Mouse (Mus musculus): ENCODE measurements at regions not wholly inside any gene's neighbourhood (a gene's known extent, or its start where the extent isn't known, plus 50 kb on each side); places are given as distances from the start of the nearest gene placed in this dataset.
A peak's percentile ranks its signal among the peaks of the same experiment; 100 is the strongest.

DNA sequence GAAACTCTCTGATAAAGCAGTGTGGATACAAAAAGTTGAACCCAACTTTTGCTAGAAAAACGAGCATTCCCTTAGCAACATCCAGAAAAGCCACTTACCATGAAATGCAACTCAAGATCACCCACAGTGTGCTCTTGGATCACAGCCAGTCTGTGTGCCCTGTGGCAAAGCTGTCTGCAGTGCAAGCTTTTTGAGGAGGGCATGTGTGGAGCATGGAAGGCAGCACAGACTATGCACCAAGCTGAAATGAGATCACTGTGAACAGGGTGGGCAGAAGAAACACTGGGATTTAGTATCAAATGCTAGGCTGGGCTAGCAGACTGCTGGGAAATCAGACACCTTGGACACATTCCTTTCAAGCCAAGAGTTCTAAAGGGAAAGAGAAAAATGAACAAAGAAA lies 162.4 kb downstream of the Sim1 start:
- no peak overlapping the region for H3K27ac ChIP-seq (ENCODE audit: low read length)
- no peaks in the 10 kb centered on the region for H3K9me3 ChIP-seq (ENCODE audit: control insufficient read depth, low read depth, low read length)
- H3K36me3 ChIP-seq (ENCODE audit: control insufficient read depth, insufficient read depth, low read length), result no peaks in the 10 kb centered on the region
- WGBS, result 54% methylated on average over 1 of the region's 1 CpGs
- ATAC-seq (ENCODE audit: insufficient number of reproducible peaks, insufficient read depth, low FRiP score, low read depth), result no peak
- no peak overlapping the region for H3K4me3 ChIP-seq (ENCODE audit: low read depth, low read length)
- H3K9ac ChIP-seq (replicated peaks; ENCODE audit: low read depth, low read length), result no peak overlapping the region
- no peaks in the 10 kb centered on the region for H3K27me3 ChIP-seq (ENCODE audit: control insufficient read depth, insufficient read depth, low read length)
- H3K4me1 ChIP-seq (ENCODE audit: control insufficient read depth, insufficient read depth, low read length), result no peaks in the 10 kb centered on the region
- H3K4me2 ChIP-seq (replicated peaks; ENCODE audit: low read depth, low read length), result no peak overlapping the region

DNA sequence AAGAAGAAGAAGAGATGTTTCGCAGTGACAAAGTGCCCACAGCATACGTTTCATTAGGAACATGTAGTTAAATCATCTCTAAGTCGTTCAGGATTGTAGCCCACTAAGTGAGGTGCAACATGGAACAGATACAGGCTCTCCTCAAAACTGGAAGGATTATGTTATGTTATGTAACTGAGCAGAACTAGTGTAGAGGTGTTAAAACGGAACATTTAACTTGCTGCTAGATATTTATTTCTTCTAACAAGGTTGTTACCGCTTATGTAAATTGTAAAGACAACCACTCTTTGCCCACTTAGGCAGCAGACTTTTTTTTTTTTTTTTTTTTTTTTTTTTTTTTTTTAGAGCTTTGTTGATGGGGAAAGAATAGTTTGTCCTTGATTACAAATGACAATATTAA lies 163.8 kb downstream of the Sim1 start:
- Histone ChIP-seq H3K4me3 (ENCODE audit: low read depth, low read length) (no peak overlapping the region), H3K9me3 (ENCODE audit: control insufficient read depth, low read depth, low read length) (no peaks in the 10 kb centered on the region), H3K9ac (replicated peaks; ENCODE audit: low read depth, low read length) (no peak overlapping the region), H3K27me3 (ENCODE audit: control insufficient read depth, insufficient read depth, low read length) (no peaks in the 10 kb centered on the region), H3K36me3 (ENCODE audit: control insufficient read depth, insufficient read depth, low read length) (no peaks in the 10 kb centered on the region), H3K4me1 (ENCODE audit: control insufficient read depth, insufficient read depth, low read length) (no peaks in the 10 kb centered on the region), H3K4me2 (replicated peaks; ENCODE audit: low read depth, low read length) (no peak overlapping the region), H3K27ac (ENCODE audit: low read length) (no peak overlapping the region)
- ATAC-seq (ENCODE audit: insufficient number of reproducible peaks, insufficient read depth, low FRiP score, low read depth), result no peak
- WGBS, result 79% methylated on average over 5 of the region's 5 CpGs

DNA sequence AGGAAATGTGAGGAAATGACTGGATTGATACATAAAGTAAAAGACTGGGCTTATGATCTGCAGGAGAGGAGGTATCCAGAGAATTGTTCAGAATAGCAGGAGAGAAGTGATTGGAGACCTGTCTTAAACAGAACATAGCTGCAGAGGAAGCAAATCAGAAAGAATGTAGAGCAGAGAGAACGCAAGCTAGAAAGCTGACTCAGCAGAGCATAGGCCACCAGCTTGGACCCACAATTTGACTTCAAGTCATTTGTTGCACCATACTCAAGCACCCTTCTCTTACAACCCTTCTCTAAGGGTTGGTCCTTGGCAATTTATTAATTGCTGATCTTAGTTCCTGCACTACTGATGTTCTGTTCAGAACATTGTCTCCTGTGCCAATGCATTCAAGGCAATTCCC lies 207.0 kb downstream of the Sim1 start:
- ATAC-seq (ENCODE audit: insufficient number of reproducible peaks, insufficient read depth, low FRiP score, low read depth), result no peak
- WGBS, result 89% methylated on average over 1 of the region's 1 CpGs
- no peak overlapping the region for H3K4me2 ChIP-seq (replicated peaks; ENCODE audit: low read depth, low read length)
- no peaks in the 10 kb centered on the region for H3K27me3 ChIP-seq (ENCODE audit: control insufficient read depth, insufficient read depth, low read length)
- H3K9me3 ChIP-seq (ENCODE audit: control insufficient read depth, low read depth, low read length), result no peaks in the 10 kb centered on the region
- no peak overlapping the region for H3K9ac ChIP-seq (replicated peaks; ENCODE audit: low read depth, low read length)
- H3K36me3 ChIP-seq (ENCODE audit: control insufficient read depth, insufficient read depth, low read length), result no peaks in the 10 kb centered on the region
- H3K27ac ChIP-seq (ENCODE audit: low read length), result no peak overlapping the region
- H3K4me3 ChIP-seq (ENCODE audit: low read depth, low read length), result no peak overlapping the region
- no peaks in the 10 kb centered on the region for H3K4me1 ChIP-seq (ENCODE audit: control insufficient read depth, insufficient read depth, low read length)

DNA sequence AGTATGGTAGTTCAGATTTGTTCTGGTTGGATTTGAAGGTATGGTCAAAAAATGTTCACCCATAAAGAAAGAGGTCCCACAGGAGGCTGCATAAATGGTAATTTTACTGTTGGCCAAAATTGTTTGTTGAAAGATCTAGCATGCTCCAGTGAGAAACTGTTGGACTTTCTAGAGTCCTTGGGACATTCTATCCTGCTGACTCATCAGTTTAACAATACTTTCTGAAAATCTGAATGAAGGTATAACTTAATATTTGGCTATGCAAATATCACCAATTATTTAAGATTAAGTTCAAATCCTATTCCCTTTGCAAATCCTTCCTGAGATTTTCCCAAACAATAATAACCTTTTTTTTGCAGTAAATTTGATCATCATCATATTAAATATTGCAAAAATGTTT lies 257.3 kb downstream of the Sim1 start:
- Histone ChIP-seq H3K4me2 (replicated peaks; ENCODE audit: low read depth, low read length) (no peak overlapping the region), H3K27me3 (ENCODE audit: control insufficient read depth, insufficient read depth, low read length) (no peaks in the 10 kb centered on the region), H3K4me3 (ENCODE audit: low read depth, low read length) (no peak overlapping the region), H3K36me3 (ENCODE audit: control insufficient read depth, insufficient read depth, low read length) (no peaks in the 10 kb centered on the region), H3K4me1 (ENCODE audit: control insufficient read depth, insufficient read depth, low read length) (no peaks in the 10 kb centered on the region), H3K27ac (ENCODE audit: low read length) (no peak overlapping the region), H3K9ac (replicated peaks; ENCODE audit: low read depth, low read length) (no peak overlapping the region), H3K9me3 (ENCODE audit: control insufficient read depth, low read depth, low read length) (no peaks in the 10 kb centered on the region)
- ATAC-seq (ENCODE audit: insufficient number of reproducible peaks, insufficient read depth, low FRiP score, low read depth), result no peak

DNA sequence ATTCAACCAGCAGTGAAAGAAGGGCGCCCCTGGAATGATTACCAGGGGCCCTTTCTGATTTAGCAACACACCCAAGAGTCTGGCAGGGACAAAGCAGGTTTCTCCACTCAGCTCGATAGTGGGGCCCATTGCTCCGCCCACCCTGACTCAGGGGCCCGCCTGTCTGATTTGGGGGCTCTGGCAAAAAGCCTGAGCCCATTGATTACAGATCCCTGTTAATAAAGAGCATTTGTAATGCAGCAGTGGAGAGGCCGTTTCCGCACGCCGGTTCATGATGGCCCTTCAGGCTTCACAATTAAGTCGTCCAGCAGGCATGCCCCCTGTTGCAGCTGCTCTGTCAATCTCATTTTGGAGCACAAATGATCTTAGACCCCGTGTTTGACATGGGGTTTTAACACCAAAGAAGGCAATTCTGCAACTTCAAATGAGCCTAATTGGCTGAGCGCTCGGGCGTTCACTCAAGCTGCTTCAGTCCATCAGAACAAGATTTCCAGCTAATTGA lies 259.0 kb downstream of the Sim1 start:
- Histone ChIP-seq H3K27ac (ENCODE audit: low read length) (no peak overlapping the region), H3K4me1 (ENCODE audit: control insufficient read depth, insufficient read depth, low read length) (no peaks in the 10 kb centered on the region), H3K4me3 (ENCODE audit: low read depth, low read length) (no peak overlapping the region), H3K27me3 (ENCODE audit: control insufficient read depth, insufficient read depth, low read length) (no peaks in the 10 kb centered on the region), H3K36me3 (ENCODE audit: control insufficient read depth, insufficient read depth, low read length) (no peaks in the 10 kb centered on the region), H3K9ac (replicated peaks; ENCODE audit: low read depth, low read length) (no peak overlapping the region), H3K4me2 (replicated peaks; ENCODE audit: low read depth, low read length) (no peak overlapping the region), H3K9me3 (ENCODE audit: control insufficient read depth, low read depth, low read length) (no peaks in the 10 kb centered on the region)
- ATAC-seq (ENCODE audit: insufficient number of reproducible peaks, insufficient read depth, low FRiP score, low read depth), result peak; percentile 49; the same call in 1 of the 2 replicates
- 45% methylated on average over 13 of the region's 13 CpGs for WGBS

DNA sequence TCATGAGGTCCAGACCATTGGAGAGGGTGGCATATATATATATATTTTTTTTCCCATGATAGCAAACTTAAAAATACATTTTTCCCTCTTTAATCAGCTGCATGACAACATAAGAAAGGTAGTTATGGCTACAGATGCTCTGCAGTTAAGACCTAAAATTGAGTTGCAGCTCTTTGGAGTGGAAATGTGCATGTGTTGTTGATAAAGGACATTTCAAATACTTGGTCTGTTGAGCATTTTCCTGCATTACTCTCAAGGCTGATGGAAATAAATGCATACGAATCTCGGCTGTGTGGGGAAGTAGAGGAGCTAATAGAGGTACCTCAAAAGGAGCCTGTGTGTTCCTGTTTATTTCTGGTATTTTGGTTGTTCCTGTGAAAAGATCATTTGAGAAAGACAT lies 259.5 kb downstream of the Sim1 start:
- Histone ChIP-seq H3K27ac (ENCODE audit: low read length) (no peak overlapping the region), H3K4me3 (ENCODE audit: low read depth, low read length) (no peak overlapping the region), H3K27me3 (ENCODE audit: control insufficient read depth, insufficient read depth, low read length) (no peaks in the 10 kb centered on the region), H3K4me2 (replicated peaks; ENCODE audit: low read depth, low read length) (no peak overlapping the region), H3K9ac (replicated peaks; ENCODE audit: low read depth, low read length) (no peak overlapping the region), H3K4me1 (ENCODE audit: control insufficient read depth, insufficient read depth, low read length) (no peaks in the 10 kb centered on the region), H3K9me3 (ENCODE audit: control insufficient read depth, low read depth, low read length) (no peaks in the 10 kb centered on the region), H3K36me3 (ENCODE audit: control insufficient read depth, insufficient read depth, low read length) (no peaks in the 10 kb centered on the region)
- 74% methylated on average over 2 of the region's 2 CpGs for WGBS
- no peak for ATAC-seq (ENCODE audit: insufficient number of reproducible peaks, insufficient read depth, low FRiP score, low read depth)

DNA sequence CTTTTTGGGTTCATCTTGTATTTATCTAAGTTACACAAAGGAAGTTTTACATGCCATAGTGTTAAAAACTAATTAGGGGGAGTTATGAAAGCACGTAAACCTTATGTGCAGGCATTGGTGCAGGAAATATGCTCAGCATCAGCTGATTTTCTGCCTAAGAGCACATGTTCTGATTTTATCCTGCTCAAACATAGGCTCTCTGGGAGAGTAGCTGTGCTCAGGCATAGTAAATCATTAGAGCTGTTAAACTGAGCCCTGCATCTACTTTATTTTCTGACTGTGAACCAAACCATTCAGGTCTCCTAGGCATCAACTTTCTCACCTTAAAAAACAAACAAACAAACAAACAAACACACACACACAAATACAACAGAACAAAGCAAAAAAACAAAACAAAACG lies 260.2 kb downstream of the Sim1 start:
- H3K4me3 ChIP-seq (ENCODE audit: low read depth, low read length), result no peak overlapping the region
- H3K4me2 ChIP-seq (replicated peaks; ENCODE audit: low read depth, low read length), result no peak overlapping the region
- 81% methylated on average over 2 of the region's 2 CpGs for WGBS
- H3K9ac ChIP-seq (replicated peaks; ENCODE audit: low read depth, low read length), result no peak overlapping the region
- H3K9me3 ChIP-seq (ENCODE audit: control insufficient read depth, low read depth, low read length), result no peaks in the 10 kb centered on the region
- no peaks in the 10 kb centered on the region for H3K4me1 ChIP-seq (ENCODE audit: control insufficient read depth, insufficient read depth, low read length)
- H3K27me3 ChIP-seq (ENCODE audit: control insufficient read depth, insufficient read depth, low read length), result no peaks in the 10 kb centered on the region
- no peak overlapping the region for H3K27ac ChIP-seq (ENCODE audit: low read length)
- H3K36me3 ChIP-seq (ENCODE audit: control insufficient read depth, insufficient read depth, low read length), result no peaks in the 10 kb centered on the region
- ATAC-seq (ENCODE audit: insufficient number of reproducible peaks, insufficient read depth, low FRiP score, low read depth), result no peak

DNA sequence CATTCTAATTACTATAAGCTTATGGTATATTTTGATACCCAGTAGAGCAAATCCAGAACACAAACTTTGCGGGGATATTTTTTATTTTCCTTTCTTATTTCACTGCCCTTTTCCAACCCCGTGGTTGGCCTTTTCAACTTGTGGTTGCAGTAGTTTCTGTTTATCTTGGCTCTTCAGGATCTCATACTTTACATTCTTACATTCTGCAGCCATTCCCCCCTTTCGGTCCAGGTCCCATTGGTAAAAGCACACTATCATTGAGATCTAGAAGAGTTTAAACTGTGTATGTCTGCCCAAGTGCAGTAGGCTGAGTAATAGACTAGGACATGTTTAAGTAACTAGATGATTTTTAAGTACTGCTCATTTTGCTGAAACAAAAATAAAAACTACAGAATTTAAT lies 279.1 kb downstream of the Sim1 start:
- Histone ChIP-seq H3K4me3 (ENCODE audit: low read depth, low read length) (no peak overlapping the region), H3K4me2 (replicated peaks; ENCODE audit: low read depth, low read length) (no peak overlapping the region), H3K27me3 (ENCODE audit: control insufficient read depth, insufficient read depth, low read length) (no peaks in the 10 kb centered on the region), H3K9me3 (ENCODE audit: control insufficient read depth, low read depth, low read length) (no peaks in the 10 kb centered on the region), H3K4me1 (ENCODE audit: control insufficient read depth, insufficient read depth, low read length) (no peaks in the 10 kb centered on the region), H3K36me3 (ENCODE audit: control insufficient read depth, insufficient read depth, low read length) (no peaks in the 10 kb centered on the region), H3K9ac (replicated peaks; ENCODE audit: low read depth, low read length) (no peak overlapping the region), H3K27ac (ENCODE audit: low read length) (no peak overlapping the region)
- 48% methylated on average over 3 of the region's 3 CpGs for WGBS
- ATAC-seq (ENCODE audit: insufficient number of reproducible peaks, insufficient read depth, low FRiP score, low read depth), result no peak

DNA sequence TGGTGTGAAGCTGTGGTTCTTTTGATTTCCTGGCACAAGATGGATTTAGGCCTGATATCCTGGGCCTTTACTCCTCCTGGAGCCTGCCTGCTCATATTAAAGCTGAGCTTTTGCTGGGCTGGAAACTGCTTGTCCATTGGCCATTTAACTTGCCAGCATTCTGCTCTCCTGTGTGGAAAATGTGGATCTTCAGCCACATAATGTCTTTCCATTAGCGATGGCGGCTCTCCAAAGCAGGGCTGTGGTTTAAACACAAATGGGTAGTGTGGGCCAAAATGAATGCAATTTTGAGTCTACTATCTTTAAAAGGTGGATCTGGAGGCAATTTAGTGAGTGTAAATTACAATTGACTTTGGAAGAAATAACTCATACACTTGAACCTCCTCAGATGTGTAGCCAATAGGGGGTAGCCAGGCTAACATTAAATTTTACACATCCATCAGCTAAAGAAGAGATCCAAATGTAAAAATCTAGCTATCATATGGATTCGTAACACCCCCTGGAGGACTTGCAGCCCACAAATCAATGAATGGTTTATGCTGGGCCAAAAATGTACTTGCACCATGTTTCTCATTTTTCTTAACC lies 281.5 kb downstream of the Sim1 start:
- H3K36me3 ChIP-seq (ENCODE audit: control insufficient read depth, insufficient read depth, low read length), result no peaks in the 10 kb centered on the region
- H3K27me3 ChIP-seq (ENCODE audit: control insufficient read depth, insufficient read depth, low read length), result no peaks in the 10 kb centered on the region
- H3K4me1 ChIP-seq (ENCODE audit: control insufficient read depth, insufficient read depth, low read length), result no peaks in the 10 kb centered on the region
- no peak overlapping the region for H3K27ac ChIP-seq (ENCODE audit: low read length)
- H3K4me3 ChIP-seq (ENCODE audit: low read depth, low read length), result no peak overlapping the region
- H3K4me2 ChIP-seq (replicated peaks; ENCODE audit: low read depth, low read length), result no peak overlapping the region
- H3K9ac ChIP-seq (replicated peaks; ENCODE audit: low read depth, low read length), result no peak overlapping the region
- no peak for ATAC-seq (ENCODE audit: insufficient number of reproducible peaks, insufficient read depth, low FRiP score, low read depth)
- 88% methylated on average over 3 of the region's 3 CpGs for WGBS
- no peaks in the 10 kb centered on the region for H3K9me3 ChIP-seq (ENCODE audit: control insufficient read depth, low read depth, low read length)
